Mouse (Mus musculus): Measurements from ENCODE around the gene Tfip11.
A peak's percentile ranks its signal among the peaks of the same experiment; 100 is the strongest.

The Tfip11 gene

GRCm38 (mm10) chr5:112325546-112326445 lies at the start of gene Tfip11:
TSS of gene Tfip11 (plus strand) at chr5:112326358.
- peak; percentile 98 for DNase-seq

- DNase-seq: no peak
These were observed 49.2 kb upstream of the Tfip11 start for GRCm38 (mm10) chr5:112276907-112277348.

- no peak for DNase-seq
These were observed 48.2 kb upstream of the Tfip11 start for GRCm38 (mm10) chr5:112277906-112278470.

- DNase-seq: peak; percentile 47 to 51
These were observed 46.8 kb upstream of the Tfip11 start for GRCm38 (mm10) chr5:112279181-112280021.

- DNase-seq: no peak
These were observed 46.0 kb upstream of the Tfip11 start for GRCm38 (mm10) chr5:112280151-112280550.

GRCm38 (mm10) chr5:112280863-112281660 lies 45.1 kb upstream of the Tfip11 start:
- DNase-seq: no peak

GRCm38 (mm10) chr5:112281676-112282075 lies 44.5 kb upstream of the Tfip11 start:
- no peak for DNase-seq

GRCm38 (mm10) chr5:112282123-112282779 lies 43.9 kb upstream of the Tfip11 start:
- peak in 1 of 2 experiments; percentile 60 for DNase-seq

- DNase-seq: no peak
These were observed 43.2 kb upstream of the Tfip11 start for GRCm38 (mm10) chr5:112282780-112283482.

- DNase-seq: no peak
These were observed 42.5 kb upstream of the Tfip11 start for GRCm38 (mm10) chr5:112283543-112284202.

GRCm38 (mm10) chr5:112284203-112284582 lies 42.0 kb upstream of the Tfip11 start:
- no peak for DNase-seq

GRCm38 (mm10) chr5:112285548-112286085 lies 40.5 kb upstream of the Tfip11 start:
- DNase-seq: no peak

- DNase-seq: no peak
These were observed 39.6 kb upstream of the Tfip11 start for GRCm38 (mm10) chr5:112286608-112286983.

- DNase-seq: no peak
These were observed 39.0 kb upstream of the Tfip11 start for GRCm38 (mm10) chr5:112286984-112287641.

- no peak for DNase-seq
These were observed 38.5 kb upstream of the Tfip11 start for GRCm38 (mm10) chr5:112287652-112288051.

- no peak for DNase-seq
These were observed 37.7 kb upstream of the Tfip11 start for GRCm38 (mm10) chr5:112288193-112289141.

GRCm38 (mm10) chr5:112289236-112289635 lies 36.9 kb upstream of the Tfip11 start:
- peak; percentile 74 to 86 for DNase-seq

GRCm38 (mm10) chr5:112289819-112290535 lies 36.2 kb upstream of the Tfip11 start:
- DNase-seq: peak; percentile 69 to 77
